Mouse (Mus musculus) liver, embryonic 16.5 days (tissue): ENCODE measurements around the gene Art2b. TPM values are rescaled to one million over a fixed set of nuclear protein-coding genes. Genes with fewer than 3 reads are reported as not detected.
"Not testable (repeated sequence)": the region's sequence is repeated elsewhere in the genome, so short reads cannot be mapped to it uniquely, and the experiment has no call there.

Experiments
- ATAC-seq: fragments of 200-750 bp; cut with Nextera tagmentation; 2 replicates; pipeline ENCODE4 v1.8.0; 2017; ENCODE audit warnings: low read depth, mild to moderate bottlenecking, moderate number of reproducible peaks, moderate library complexity
- H3K27ac ChIP-seq: fragments of 300-500 bp; sonication (generic); 2 replicates; pipeline ENCODE4 v1.5.1; 2014; ENCODE audit warnings: mild to moderate bottlenecking, low read length
- H3K27me3 ChIP-seq: fragments of 300-500 bp; sonication (generic); 2 replicates; pipeline ENCODE4 v1.6.1; 2014; ENCODE audit warnings: low read depth, low read length, mixed read lengths; ENCODE audit not compliant: control insufficient read depth, insufficient read depth
- H3K36me3 ChIP-seq: fragments of 300-500 bp; sonication (generic); 2 replicates; pipeline ENCODE4 v1.6.1; 2014; ENCODE audit warnings: mild to moderate bottlenecking; ENCODE audit not compliant: control insufficient read depth, insufficient read depth
- H3K4me1 ChIP-seq: fragments of 300-500 bp; sonication (generic); 2 replicates; pipeline ENCODE4 v1.6.1; 2014; ENCODE audit warnings: low read depth, low read length, mixed read lengths; ENCODE audit not compliant: control insufficient read depth
- H3K4me2 ChIP-seq: fragments of 300-500 bp; sonication (generic); 2 replicates; pipeline ENCODE4 v1.6.1; 2014; ENCODE audit warnings: low read depth, low read length, mixed read lengths
- H3K4me3 ChIP-seq: fragments of 300-500 bp; sonication (generic); 2 replicates; pipeline ENCODE4 v1.5.1; 2014; ENCODE audit warnings: low read depth, mild to moderate bottlenecking, low read length
- H3K9ac ChIP-seq: fragments of 300-500 bp; sonication (generic); 2 replicates; pipeline ENCODE4 v1.6.1; 2014; ENCODE audit warnings: low read depth, low read length
- H3K9me3 ChIP-seq: fragments of 300-500 bp; sonication (generic); replicated peaks from 2 replicates; pipeline ENCODE4 v1.6.1; 2016; ENCODE audit warnings: low read length; ENCODE audit not compliant: control insufficient read depth
- WGBS: fragments of 180-500 bp; shearing (Covaris S2); extraction: QIAGEN DNeasy Blood & Tissue Kit; methylation state at CpG from one replicate; pipeline ENCODE4 v1.1.7; 2014; ENCODE audit not compliant: insufficient replicate concordance; 5-methylcytosine and 5-hydroxymethylcytosine counted together
- polyA plus RNA-seq: library from polyadenylated mRNA; unstranded; fragments of >200 nt; fragmentation: Nextera tagmentation; extraction: Ambion mirVana; gene quantifications from 2 replicates; pipeline ENCODE4 v1.2.1, GENCODE M21; 2015

Art2b gene
- polyA plus RNA-seq, 1 experiment from 2014 or later: 0.34 TPM

DNA sequence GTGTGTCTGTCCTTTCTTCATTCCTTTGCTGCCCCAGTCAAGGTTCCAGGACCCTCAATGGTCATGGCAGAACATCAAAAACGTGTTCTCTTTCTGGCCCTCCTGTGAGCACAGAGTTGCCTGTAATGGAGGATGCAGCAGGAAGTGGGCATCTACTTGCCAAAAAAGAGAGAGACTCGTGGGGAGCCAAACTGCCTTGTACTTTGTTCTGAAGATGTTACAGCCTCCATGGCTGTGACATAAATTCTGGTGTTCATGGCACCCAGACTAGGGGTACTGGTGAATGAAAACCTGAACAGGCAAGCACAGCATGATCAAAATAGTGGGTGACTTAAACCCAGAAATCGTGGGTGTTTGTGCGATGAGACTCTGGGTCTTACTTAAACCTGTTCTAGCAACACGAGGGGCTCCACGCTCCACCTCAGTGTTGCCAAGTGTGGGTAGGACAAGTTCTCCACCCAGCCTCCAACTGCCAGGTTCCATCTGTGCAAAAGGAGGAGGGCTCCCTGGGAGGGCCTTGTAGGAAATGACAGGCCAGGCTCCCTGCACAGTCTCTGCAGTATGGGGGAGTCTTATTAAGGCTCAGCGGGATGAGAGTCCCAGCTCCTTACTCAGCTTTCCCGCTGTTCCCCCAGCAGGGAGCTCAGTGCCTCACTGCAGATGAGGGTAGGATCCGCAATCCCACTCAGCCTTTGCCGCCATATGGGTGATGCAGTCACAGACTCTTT lies 32.2 kb upstream of the Art2b start:
- no peak overlapping the region for H3K4me3 ChIP-seq
- no peaks in the 10 kb centered on the region for H3K9me3 ChIP-seq
- H3K36me3 ChIP-seq: no peaks in the 10 kb centered on the region
- H3K9ac ChIP-seq: no peak overlapping the region
- H3K27ac ChIP-seq: no peak overlapping the region
- H3K27me3 ChIP-seq: no peaks in the 10 kb centered on the region
- WGBS: 58% methylated on average over 10 of the region's 10 CpGs
- no peak overlapping the region for H3K4me2 ChIP-seq
- no peak for ATAC-seq
- no peaks in the 10 kb centered on the region for H3K4me1 ChIP-seq

DNA sequence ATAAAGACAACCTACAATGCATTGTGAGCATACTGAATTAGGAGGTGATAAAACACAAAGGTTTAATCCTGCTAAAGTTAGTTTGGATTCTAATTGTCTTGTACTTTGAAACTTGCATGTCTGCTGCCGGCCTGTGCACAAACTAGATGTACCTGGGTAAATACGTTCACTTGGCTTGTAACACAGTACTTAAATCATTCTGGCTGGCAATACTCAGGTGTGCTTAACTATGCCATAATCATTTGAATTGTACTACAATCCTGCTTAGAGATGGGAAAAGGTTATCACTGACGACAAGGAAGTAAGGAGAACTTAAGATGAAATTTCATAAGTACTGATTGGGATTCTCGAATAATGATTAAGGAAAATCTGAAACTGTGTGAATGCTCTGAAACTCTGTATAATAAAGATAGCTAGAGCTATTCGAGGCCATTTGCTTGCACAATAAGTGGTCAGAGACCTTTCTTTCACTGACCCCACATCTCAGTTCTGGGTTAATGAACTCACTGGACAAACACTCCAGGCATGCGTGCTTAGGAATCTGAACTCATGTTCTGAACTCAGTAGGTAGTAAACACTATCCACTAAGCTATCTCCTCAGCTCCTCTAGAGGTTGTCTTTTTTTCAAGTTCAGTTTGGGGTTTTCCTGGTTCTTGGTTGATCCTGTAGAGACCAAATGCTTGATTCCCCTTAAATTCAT lies 30.9 kb upstream of the Art2b start:
- Histone ChIP-seq H3K4me2 (no peak overlapping the region), H3K9me3 (no peaks in the 10 kb centered on the region), H3K27me3 (no peaks in the 10 kb centered on the region), H3K27ac (peak overlapping the region; percentile 54; the same call in 1 of the 2 replicates), H3K4me1 (no peaks in the 10 kb centered on the region), H3K9ac (no peak overlapping the region), H3K4me3 (no peak overlapping the region), H3K36me3 (no peaks in the 10 kb centered on the region)
- WGBS: 50% methylated on average over 6 of the region's 6 CpGs
- peak; percentile 83 for ATAC-seq

DNA sequence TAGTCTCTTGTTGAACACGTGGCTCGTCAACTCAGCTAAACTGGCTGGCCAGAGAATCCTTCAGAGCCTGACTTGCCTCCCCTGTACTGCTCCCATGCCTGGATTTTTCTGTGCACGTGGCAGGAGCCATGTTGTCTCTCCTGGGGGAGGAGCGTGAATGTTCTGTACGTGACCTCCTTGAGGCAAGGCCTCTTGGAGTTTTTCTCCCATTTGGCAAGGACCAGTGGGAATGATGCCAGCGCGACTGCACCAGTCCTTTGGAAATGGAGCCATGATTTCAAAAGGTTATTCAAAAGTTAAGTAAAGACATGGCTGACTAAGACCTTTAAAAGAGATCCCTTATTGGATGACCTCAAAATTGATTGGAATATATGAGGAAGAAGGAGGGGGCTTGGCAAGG lies 30.0 kb upstream of the Art2b start:
- H3K27ac ChIP-seq: no peak overlapping the region
- no peak for ATAC-seq
- no peaks in the 10 kb centered on the region for H3K9me3 ChIP-seq
- H3K4me2 ChIP-seq: no peak overlapping the region
- 59% methylated on average over 7 of the region's 7 CpGs for WGBS
- H3K36me3 ChIP-seq: no peaks in the 10 kb centered on the region
- H3K9ac ChIP-seq: no peak overlapping the region
- H3K4me1 ChIP-seq: no peaks in the 10 kb centered on the region
- H3K4me3 ChIP-seq: no peak overlapping the region
- H3K27me3 ChIP-seq: no peaks in the 10 kb centered on the region

DNA sequence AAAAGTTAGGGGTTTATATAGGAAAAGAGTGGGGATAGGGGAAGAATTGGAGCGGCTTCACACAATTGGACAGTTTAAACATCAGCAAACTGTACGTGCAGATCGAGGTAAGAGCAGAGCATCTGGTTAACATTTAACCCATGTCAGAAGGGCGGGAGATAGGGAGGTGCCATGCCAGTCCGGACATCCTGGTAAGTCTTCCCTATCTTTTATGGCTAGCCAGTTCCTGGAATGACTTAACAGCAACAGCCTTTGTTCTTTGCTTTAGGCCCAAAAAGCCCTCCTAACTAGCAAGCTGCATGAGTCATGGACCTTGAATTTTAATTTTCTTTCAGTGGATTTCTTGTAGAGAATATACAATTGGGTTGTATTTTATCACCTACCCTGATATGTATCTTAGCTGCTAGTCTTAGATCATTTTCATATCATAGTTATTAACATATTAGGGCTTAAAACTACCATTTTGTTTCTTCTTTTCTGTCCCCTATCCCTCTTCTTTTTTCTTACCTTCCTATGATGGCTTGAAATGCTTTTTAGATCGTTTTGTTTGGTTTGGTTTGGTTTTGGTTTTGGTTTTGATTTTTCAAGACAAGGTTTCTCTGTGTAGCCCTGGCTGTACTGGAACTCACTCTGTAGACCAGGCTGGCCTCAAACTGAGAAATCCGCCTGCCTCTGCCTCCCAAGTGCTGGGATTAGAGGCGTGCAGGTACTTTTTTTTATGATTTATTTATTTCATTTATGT lies 27.6 kb upstream of the Art2b start:
- H3K27ac ChIP-seq, H3K4me2 ChIP-seq, H3K27me3 ChIP-seq, H3K36me3 ChIP-seq, ATAC-seq, H3K9me3 ChIP-seq, H3K4me1 ChIP-seq, H3K9ac ChIP-seq, H3K4me3 ChIP-seq: not testable (repeated sequence)
- 48% methylated on average over 8 of the region's 8 CpGs for WGBS

DNA sequence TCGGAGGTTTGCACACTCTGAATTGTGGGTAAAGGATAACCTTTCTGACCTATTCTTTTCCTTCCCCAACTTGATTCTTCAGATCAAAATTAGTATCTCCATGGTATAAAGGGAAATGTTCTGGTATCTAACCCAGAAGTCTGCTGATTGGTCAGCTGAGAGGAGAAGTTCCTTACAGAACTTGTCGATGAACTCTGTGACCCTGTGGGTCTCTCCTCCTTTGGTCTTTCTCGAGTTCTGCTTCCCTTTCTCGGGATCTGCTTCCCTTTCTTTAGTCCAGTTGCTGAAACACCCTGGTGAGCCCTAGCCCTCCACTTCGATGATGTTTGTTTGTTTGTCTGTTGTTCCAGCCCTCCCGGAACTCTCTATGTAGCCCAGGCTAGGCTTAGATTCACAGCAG lies 22.4 kb upstream of the Art2b start:
- no peak overlapping the region for H3K4me3 ChIP-seq
- no peak overlapping the region for H3K9ac ChIP-seq
- H3K36me3 ChIP-seq: no peaks in the 10 kb centered on the region
- H3K27ac ChIP-seq: no peak overlapping the region
- no peaks in the 10 kb centered on the region for H3K9me3 ChIP-seq
- ATAC-seq: no peak
- H3K4me1 ChIP-seq: no peaks in the 10 kb centered on the region
- H3K27me3 ChIP-seq: no peaks in the 10 kb centered on the region
- 52% methylated on average over 6 of the region's 6 CpGs for WGBS
- H3K4me2 ChIP-seq: no peak overlapping the region

DNA sequence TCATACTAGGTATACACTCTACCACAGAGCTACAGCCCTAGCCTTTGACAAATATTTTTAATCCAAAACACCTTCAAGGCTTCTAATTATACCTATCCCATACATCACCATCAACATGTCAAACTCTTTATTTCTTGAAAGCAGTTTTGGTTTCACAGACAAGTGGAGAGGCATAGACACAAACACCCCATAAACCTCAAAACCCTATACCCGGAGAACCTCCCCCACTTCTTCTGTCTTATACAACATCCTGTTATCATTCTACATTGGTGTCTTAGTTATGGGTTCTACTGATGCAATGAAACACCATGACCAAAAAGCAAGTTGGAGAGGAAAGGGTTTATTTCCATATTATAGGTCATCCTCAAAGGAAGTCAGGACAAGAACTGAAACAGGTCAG lies 15.0 kb upstream of the Art2b start:
- H3K9ac ChIP-seq: no peak overlapping the region
- H3K4me2 ChIP-seq: no peak overlapping the region
- no peaks in the 10 kb centered on the region for H3K9me3 ChIP-seq
- no peak overlapping the region for H3K27ac ChIP-seq
- H3K4me3 ChIP-seq: no peak overlapping the region
- no peaks in the 10 kb centered on the region for H3K4me1 ChIP-seq
- WGBS: 59% methylated on average over 1 of the region's 1 CpGs
- H3K27me3 ChIP-seq: no peaks in the 10 kb centered on the region
- no peaks in the 10 kb centered on the region for H3K36me3 ChIP-seq
- ATAC-seq: no peak

DNA sequence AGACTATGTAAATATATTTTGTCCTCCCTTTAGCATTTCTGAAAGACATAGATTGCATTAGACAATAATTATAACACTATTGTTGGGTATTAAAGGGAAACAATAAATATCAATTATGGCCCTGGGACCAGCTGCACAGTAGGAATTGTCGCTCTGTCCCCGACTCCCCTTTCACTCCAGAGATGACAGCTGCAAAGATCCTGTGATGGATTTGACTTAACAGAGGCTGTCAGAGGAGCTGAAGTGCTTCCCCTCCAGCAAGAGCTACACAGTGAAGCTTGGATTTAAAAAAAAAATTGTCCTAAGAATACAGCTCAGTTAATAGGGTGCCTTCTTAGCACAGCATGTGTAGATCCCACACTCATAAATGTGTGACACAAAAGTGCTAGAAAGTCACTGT lies 13.1 kb upstream of the Art2b start:
- no peaks in the 10 kb centered on the region for H3K27me3 ChIP-seq
- H3K4me3 ChIP-seq: no peak overlapping the region
- H3K9me3 ChIP-seq: no peaks in the 10 kb centered on the region
- no peaks in the 10 kb centered on the region for H3K36me3 ChIP-seq
- WGBS: 59% methylated on average over 2 of the region's 2 CpGs
- no peak overlapping the region for H3K9ac ChIP-seq
- no peak for ATAC-seq
- H3K4me2 ChIP-seq: no peak overlapping the region
- H3K4me1 ChIP-seq: no peaks in the 10 kb centered on the region
- no peak overlapping the region for H3K27ac ChIP-seq

DNA sequence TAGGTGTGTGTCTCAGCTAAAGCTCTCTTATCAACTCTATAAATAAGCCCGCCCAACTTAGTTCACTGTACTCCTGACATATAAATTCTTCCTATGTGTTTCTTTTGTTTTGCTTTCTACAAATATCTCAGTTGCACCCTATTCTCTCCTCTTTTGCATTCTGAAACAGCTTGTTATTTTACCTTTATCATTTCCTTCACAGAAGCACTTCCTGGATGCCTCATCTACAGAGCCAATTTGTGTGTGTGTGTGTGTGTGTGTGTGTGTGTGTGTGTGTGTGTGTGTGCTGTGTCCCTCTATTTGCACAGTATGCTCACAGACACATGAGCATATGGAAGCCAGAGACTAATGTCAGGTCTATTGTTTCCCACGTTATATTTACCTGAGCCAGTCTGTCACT lies 9.6 kb upstream of the Art2b start:
- no peak for ATAC-seq
- H3K4me2 ChIP-seq: no peak overlapping the region
- WGBS: 49% methylated on average over 2 of the region's 2 CpGs

DNA sequence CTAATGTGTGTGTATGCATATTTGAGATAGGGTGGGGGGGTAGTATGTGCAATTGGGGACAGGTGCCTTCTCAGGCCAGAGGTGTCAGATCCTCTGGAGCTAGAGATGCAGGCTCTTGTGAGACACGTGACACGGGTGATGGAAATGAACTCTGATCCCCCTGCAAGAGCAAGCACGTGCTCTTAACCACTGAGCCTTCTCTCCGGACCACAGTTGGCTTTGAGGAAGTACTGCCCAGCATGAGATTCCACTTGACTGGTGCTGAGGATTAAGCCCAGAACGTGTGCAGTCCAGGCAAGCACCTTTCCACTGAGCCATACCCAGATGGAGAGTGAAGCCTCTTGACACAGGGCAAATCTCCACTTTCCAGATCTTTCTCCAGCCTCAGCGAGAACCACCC lies 1.1 kb downstream of the Art2b start:
- not testable (repeated sequence) for H3K27ac ChIP-seq, H3K9me3 ChIP-seq, H3K4me1 ChIP-seq, H3K27me3 ChIP-seq, H3K4me3 ChIP-seq, ATAC-seq, H3K36me3 ChIP-seq, H3K9ac ChIP-seq, H3K4me2 ChIP-seq
- WGBS: 24% methylated on average over 6 of the region's 6 CpGs

More for the DNA sequence above, 9.6 kb upstream of the Art2b start:
- Histone ChIP-seq H3K36me3 (no peaks in the 10 kb centered on the region), H3K9ac (no peak overlapping the region), H3K9me3 (no peaks in the 10 kb centered on the region), H3K27me3 (no peaks in the 10 kb centered on the region), H3K27ac (no peak overlapping the region), H3K4me1 (no peaks in the 10 kb centered on the region), H3K4me3 (no peak overlapping the region)
